Mouse (Mus musculus) gastrocnemius, postnatal 36 days (tissue): Measurements from ENCODE around the gene Pkd2l1. TPM values are rescaled to one million over a fixed set of nuclear protein-coding genes. Genes with fewer than 3 reads are reported as not detected.

ENCODE experiments used
- DNase-seq, 2 experiments: peaks; one replicate each; pipeline ENCODE4 v3.0.0; 2022
- intact Hi-C: fragments of 180-260 bp; cut with DNase I; formaldehyde crosslinking; loops from one replicate; pipeline ENCODE4 v1.15.1; 2025
- total RNA-seq, 2 experiments: library from RNA; stranded (reverse); gene quantifications; 2 replicates each; pipeline ENCODE4 v1.2.3; 2021

The Pkd2l1 gene
- total RNA-seq, 2 experiments from 2014 or later: not detected

GRCm38 (mm10) chr19:44108996-44109395 is 83.2 kb downstream of the Pkd2l1 start:
- DNase-seq: no peak
- intact Hi-C loops: no loop called here

- intact Hi-C loops: no loop called here
Observed at GRCm38 (mm10) chr19:44107661-44108521, 84.4 kb downstream of the Pkd2l1 start.

DNA sequence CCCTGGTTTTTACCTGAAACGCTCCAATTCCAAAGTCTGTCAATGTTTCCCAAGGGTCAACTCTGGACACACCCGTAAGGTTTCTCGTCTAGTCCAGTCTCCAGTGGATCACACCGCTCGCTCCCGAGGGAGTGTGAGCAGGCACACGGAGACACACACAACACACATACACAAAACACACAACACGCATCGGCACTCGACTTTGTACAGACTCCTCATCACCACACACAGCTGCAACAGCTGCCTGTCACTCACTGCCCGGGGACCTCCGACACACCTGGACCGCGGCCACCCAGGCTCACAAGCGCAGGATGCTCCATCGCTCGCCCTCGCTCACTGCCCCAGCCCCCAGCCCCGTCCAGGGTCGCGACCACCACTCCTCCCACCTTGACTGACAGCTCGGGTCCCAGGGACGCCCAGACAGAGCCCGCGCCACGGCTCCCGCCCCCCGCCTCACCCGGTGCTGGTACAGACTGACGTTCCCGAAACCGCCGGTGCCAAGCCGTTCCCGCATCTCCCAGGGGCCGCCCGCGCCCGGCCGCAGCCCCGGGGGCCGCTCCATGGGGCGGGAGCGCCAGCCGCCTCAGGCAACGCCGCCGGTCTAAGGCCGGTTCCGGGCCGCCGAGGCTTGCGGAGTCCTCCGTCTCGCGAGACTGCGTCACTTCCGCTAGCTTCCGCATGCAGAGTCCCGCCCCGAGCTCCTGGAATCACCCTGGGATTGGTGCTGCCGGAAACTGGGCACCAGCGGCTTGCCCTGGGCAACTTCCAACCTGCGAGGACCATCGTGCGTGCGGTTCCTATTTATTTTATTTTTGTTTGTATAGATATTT is 85.2 kb downstream of the Pkd2l1 start, which contains the start of gene Chuk:
Gene Chuk, minus strand, starts transcription at position 650 of the 830 bp plus-strand sequence.
- peak; percentile 96 for DNase-seq
- intact Hi-C loops: no loop called here

More at GRCm38 (mm10) chr19:44107661-44108521, 84.4 kb downstream of the Pkd2l1 start:
- no peak for DNase-seq

GRCm38 (mm10) chr19:44104393-44104792 is 87.8 kb downstream of the Pkd2l1 start:
- intact Hi-C loops: no loop called here

GRCm38 (mm10) chr19:44103001-44103400 is 89.2 kb downstream of the Pkd2l1 start:
- no peak for DNase-seq
- intact Hi-C loops: no loop called here

More at GRCm38 (mm10) chr19:44104393-44104792, 87.8 kb downstream of the Pkd2l1 start:
- no peak for DNase-seq

GRCm38 (mm10) chr19:44100840-44101239 is 91.4 kb downstream of the Pkd2l1 start:
- intact Hi-C loops: no loop called here

More at GRCm38 (mm10) chr19:44100840-44101239, 91.4 kb downstream of the Pkd2l1 start:
- DNase-seq: no peak

Other genes with a start within 250 kb of the Pkd2l1 start
- not detected for gene Cpn1, start 205.9 kb downstream of the Pkd2l1 start, total RNA-seq
- gene Cyp2c23, start 163.2 kb downstream of the Pkd2l1 start, total RNA-seq: under 1 TPM in 1 of 2 experiments, not detected in 1; 0.23 TPM
- 1 to 10 TPM; 3.1 to 4.0 TPM for gene Erlin1, start 122.7 kb downstream of the Pkd2l1 start, total RNA-seq
- gene Chuk, start 85.0 kb downstream of the Pkd2l1 start, total RNA-seq: 10 to 100 TPM; 13.7 to 17.8 TPM
- gene Cwf19l1, start 56.6 kb downstream of the Pkd2l1 start, total RNA-seq: 1 to 10 TPM; 5.6 to 5.9 TPM
- gene Bloc1s2, start 46.0 kb downstream of the Pkd2l1 start, total RNA-seq: 10 to 100 TPM; 11.5 to 12.3 TPM
- not detected for gene Scd3, start 10.8 kb upstream of the Pkd2l1 start, total RNA-seq
- gene Scd2, start 101.2 kb upstream of the Pkd2l1 start, total RNA-seq: 10 to 100 TPM in 1 of 2 experiments, 1 to 10 TPM in 1; 6.4 to 12.3 TPM
- gene Scd4, start 140.7 kb upstream of the Pkd2l1 start, total RNA-seq: under 1 TPM; 0.10 to 0.20 TPM
- gene Scd1, start 215.4 kb upstream of the Pkd2l1 start, total RNA-seq: 10 to 100 TPM; 26.3 to 28.7 TPM